Mouse (Mus musculus) heart, adult 2 months (tissue): ENCODE data around the gene Trmt2a. TPM values are rescaled to one million over a fixed set of nuclear protein-coding genes. Genes with fewer than 3 reads are reported as not detected.

ENCODE experiments used
- DNase-seq, 2 experiments: peaks; one replicate each; pipeline ENCODE4 v3.0.0; 2021
- H3K27ac ChIP-seq: fragments of 200-600 bp; 2 replicates; pipeline ENCODE4 v1.8.1; 2022
- H3K27me3 ChIP-seq: fragments of 200-500 bp; 2 replicates; pipeline ENCODE4 v1.6.1; 2012; ENCODE audit warnings: mild to moderate bottlenecking, low read length, inconsistent platforms, mixed read lengths; ENCODE audit not compliant: control insufficient read depth, insufficient read depth
- H3K36me3 ChIP-seq: fragments of 200-500 bp; 2 replicates; pipeline ENCODE4 v1.6.1; 2012; ENCODE audit warnings: low read length, inconsistent platforms; ENCODE audit not compliant: control insufficient read depth, insufficient read depth
- H3K4me1 ChIP-seq: fragments of 200-500 bp; 2 replicates; pipeline ENCODE4 v1.6.1; 2011; ENCODE audit warnings: low read length; ENCODE audit not compliant: control insufficient read depth, insufficient read depth
- H3K4me3 ChIP-seq: fragments of 200-600 bp; 2 replicates; pipeline ENCODE4 v1.8.1; 2022
- H3K79me2 ChIP-seq: fragments of 200-500 bp; replicated peaks from 2 replicates; pipeline ENCODE4 v1.6.1; 2012; ENCODE audit warnings: mild to moderate bottlenecking, inconsistent platforms, low read length, moderate library complexity, mixed read lengths; ENCODE audit not compliant: control insufficient read depth, insufficient read depth
- H3K9ac ChIP-seq: fragments of 200-500 bp; 2 replicates; pipeline ENCODE4 v1.6.1; 2012; ENCODE audit warnings: low read depth, mild to moderate bottlenecking, control low read depth, inconsistent platforms, low read length, mixed read lengths
- CTCF ChIP-seq: fragments of 200-600 bp; IDR thresholded peaks from 2 replicates; pipeline ENCODE4 v1.8.1; 2022; ENCODE audit warnings: antibody characterized with exemption, mild to moderate bottlenecking, moderate library complexity
- EP300 ChIP-seq: fragments of 200-500 bp; IDR thresholded peaks from 2 replicates; pipeline ENCODE4 v1.6.1; 2011; ENCODE audit warnings: low read depth, low read length, control low read depth; ENCODE audit not compliant: insufficient read depth
- POLR2A ChIP-seq: fragments of 200-500 bp; IDR thresholded peaks from 2 replicates; pipeline ENCODE4 v1.6.1; 2011; ENCODE audit warnings: mild to moderate bottlenecking, low read depth, low read length, control low read depth; ENCODE audit not compliant: insufficient read depth
- WGBS: fragments of 180-500 bp; shearing (Covaris S2); methylation state at CpG from one replicate; pipeline ENCODE4 v1.1.7; 2018; 5-methylcytosine and 5-hydroxymethylcytosine counted together
- intact Hi-C: fragments of 180-260 bp; cut with DNase I; formaldehyde crosslinking; loops from one replicate; pipeline ENCODE4 v1.15.1; 2025
- polyA plus RNA-seq: library from polyadenylated mRNA; depleted of rRNA; stranded (reverse); fragments of >200 nt; gene quantifications from 2 replicates; pipeline ENCODE4 v1.2.3, GENCODE M21; 2012
- total RNA-seq, 2 experiments: library from RNA; stranded (reverse); gene quantifications; 2 replicates each; pipeline ENCODE4 v1.2.3; 2021

The Trmt2a gene
- total and polyA plus RNA-seq, 3 experiments = 19.6 to 26.8 (median 19.8) TPM

- peaks cover 27% of the 10 kb centered on the region for H3K4me1 ChIP-seq
- H3K9ac ChIP-seq = peak overlapping the region; percentile 21; the same call in 1 of the 2 replicates
- H3K36me3 ChIP-seq = no peaks in the 10 kb centered on the region
- peak in 1 of 2 experiments; percentile 33 for DNase-seq
- 61% methylated on average over 4 of the region's 4 CpGs for WGBS
- H3K79me2 ChIP-seq = peaks cover 4% of the 10 kb centered on the region
- peak overlapping the region; percentile 85 for H3K27ac ChIP-seq
- no peak overlapping the region for H3K4me3 ChIP-seq
- TF ChIP-seq POLR2A (no peak), CTCF (no peak), EP300 (no peak)
- intact Hi-C loops = no loop called here
- H3K27me3 ChIP-seq = no peaks in the 10 kb centered on the region
Observed at GRCm38 (mm10) chr16:18228856-18229255, 19.6 kb upstream of the Trmt2a start.

GRCm38 (mm10) chr16:18229622-18230021 lies 18.9 kb upstream of the Trmt2a start:
- peak; percentile 65 to 76 for DNase-seq
- Histone ChIP-seq H3K79me2 (peaks cover 4% of the 10 kb centered on the region), H3K27ac (peak overlapping the region; percentile 85), H3K4me3 (no peak overlapping the region; the same call in 1 of the 2 replicates), H3K9ac (peak overlapping the region; percentile 14), H3K36me3 (no peaks in the 10 kb centered on the region), H3K27me3 (no peaks in the 10 kb centered on the region), H3K4me1 (peaks cover 29% of the 10 kb centered on the region)
- intact Hi-C loops = loop anchor here (10.0 kb wide), 1 partner anchor 305 kb away; the partner anchor contains the start of gene Slc25a1
- TF ChIP-seq EP300 (no peak), CTCF (no peak), POLR2A (0 out of 2 replicates have a peak, but pooled peaks have one; percentile 19)
- WGBS = 16% methylated on average over 11 of the region's 11 CpGs

- no peak overlapping the region for H3K9ac ChIP-seq
- H3K4me3 ChIP-seq = no peak overlapping the region
- TF ChIP-seq EP300 (0 out of 2 replicates have a peak, but pooled peaks have one; percentile 4), POLR2A (no peak; the same call in 1 of the 2 replicates)
- H3K27ac ChIP-seq = peak overlapping the region; percentile 85
- H3K27me3 ChIP-seq = no peaks in the 10 kb centered on the region
- H3K4me1 ChIP-seq = peaks cover 29% of the 10 kb centered on the region
- H3K79me2 ChIP-seq = peaks cover 4% of the 10 kb centered on the region
- no peaks in the 10 kb centered on the region for H3K36me3 ChIP-seq
- 62% methylated on average over 6 of the region's 6 CpGs for WGBS
- DNase-seq = no peak
- intact Hi-C loops = loop anchor here (10.0 kb wide), 1 partner anchor 306 kb away; the partner anchor contains the start of gene Slc25a1
Observed at GRCm38 (mm10) chr16:18230617-18231016, 17.9 kb upstream of the Trmt2a start.

GRCm38 (mm10) chr16:18231047-18231446 lies 17.4 kb upstream of the Trmt2a start:
- Histone ChIP-seq H3K9ac (no peak overlapping the region), H3K4me3 (no peak overlapping the region), H3K36me3 (no peaks in the 10 kb centered on the region), H3K27me3 (no peaks in the 10 kb centered on the region), H3K79me2 (peaks cover 4% of the 10 kb centered on the region), H3K4me1 (peaks cover 29% of the 10 kb centered on the region), H3K27ac (peak overlapping the region; percentile 85; the same call in 1 of the 2 replicates)
- intact Hi-C loops = loop anchor here (10.0 kb wide), 1 partner anchor 306 kb away; the partner anchor contains the start of gene Slc25a1
- no peak for DNase-seq
- WGBS = 65% methylated on average over 3 of the region's 3 CpGs
- TF ChIP-seq CTCF (no peak), POLR2A (no peak), EP300 (no peak)

- peaks cover 29% of the 10 kb centered on the region for H3K4me1 ChIP-seq
- WGBS = 67% methylated on average over 4 of the region's 4 CpGs
- TF ChIP-seq CTCF (no peak), POLR2A (no peak), EP300 (no peak)
- intact Hi-C loops = loop anchor here (10.0 kb wide), 1 partner anchor 307 kb away; the partner anchor contains the start of gene Slc25a1
- H3K9ac ChIP-seq = no peak overlapping the region
- no peaks in the 10 kb centered on the region for H3K27me3 ChIP-seq
- H3K27ac ChIP-seq = no peak overlapping the region; the same call in 1 of the 2 replicates
- peaks cover 4% of the 10 kb centered on the region for H3K79me2 ChIP-seq
- H3K4me3 ChIP-seq = no peak overlapping the region
- DNase-seq = no peak
- H3K36me3 ChIP-seq = no peaks in the 10 kb centered on the region
Observed at GRCm38 (mm10) chr16:18231451-18231850, 17.0 kb upstream of the Trmt2a start.

GRCm38 (mm10) chr16:18233451-18233850 lies 15.0 kb upstream of the Trmt2a start:
- TF ChIP-seq CTCF = no peak
- Histone ChIP-seq H3K4me3 (no peak overlapping the region), H3K36me3 (no peaks in the 10 kb centered on the region), H3K79me2 (peaks cover 4% of the 10 kb centered on the region), H3K9ac (no peak overlapping the region), H3K27me3 (no peaks in the 10 kb centered on the region), H3K27ac (peak overlapping the region; percentile 78; the same call in 1 of the 2 replicates), H3K4me1 (peaks cover 29% of the 10 kb centered on the region)
- 7% methylated on average over 1 of the region's 1 CpGs for WGBS
- DNase-seq = no peak
- intact Hi-C loops = loop anchor here (10.0 kb wide), 1 partner anchor 309 kb away; the partner anchor contains the start of gene Slc25a1
